ENCODE assay signal across 9 mouse cellular contexts in genomic region chr19:6529265-6529985, GRCm38 (mm10). TPM values are rescaled to one million over a fixed set of nuclear protein-coding genes. Genes with fewer than 3 reads are reported as not detected.
DNase-seq lines count a peak whose midpoint lies in the region; ATAC-seq and TF ChIP-seq lines count a peak whose summit lies in the region.
"Had no signal": no experiment of that assay in that cellular context is flagged by ENCODE, and none has a peak within 500 bp of the region (broad histone marks: within the 10 kb centered on the region; RNA-seq: fewer than 3 reads in every experiment).

No protein-coding gene starts in this region.

- H3K36me3 ChIP-seq in MEL (ENCODE audit: control insufficient read depth in 1 of 2, insufficient read depth in 2 of 2, low read length in 2 of 2): no peaks in the 10 kb centered on the region
- no peaks in the 10 kb centered on the region for H3K36me3 ChIP-seq in heart, postnatal 0 days (replicated peaks; ENCODE audit: control insufficient read depth, insufficient read depth, low read length)
- H3K36me3 ChIP-seq in liver, adult 2 months (ENCODE audit: control insufficient read depth, insufficient read depth, low read length): no peaks in the 10 kb centered on the region

- TF ChIP-seq EP300 in MEL (IDR thresholded peaks at IDR 0.05; ENCODE audit: low read depth in 1 of 2, low read length in 2 of 2): no peak
- no peak for TF ChIP-seq EP300 in heart, postnatal 0 days (IDR thresholded peaks at IDR 0.05; ENCODE audit: low read depth)

- no peaks in the 10 kb centered on the region for H3K9me3 ChIP-seq in MEL (replicated peaks; ENCODE audit: insufficient read depth, low read length)
- no peaks in the 10 kb centered on the region for H3K9me3 ChIP-seq in heart, postnatal 0 days (replicated peaks; ENCODE audit: control insufficient read depth, low read length)

- no peak overlapping the region for H3K9ac ChIP-seq in MEL (ENCODE audit: control insufficient read depth, low read depth, low read length, poor library complexity, severe bottlenecking)
- H3K9ac ChIP-seq in heart, postnatal 0 days (replicated peaks; ENCODE audit: low read depth, low read length): no peak overlapping the region
- H3K9ac ChIP-seq in liver, adult 2 months (ENCODE audit: low read depth, low read length): no peak overlapping the region

- DNase-seq in 3T3-L1 (ENCODE audit: low read depth, low spot score) (peak; percentile 51), MEL (ENCODE audit: low read depth, low spot score) (peak; percentile 14)
- DNase-seq in heart, postnatal 0 days (ENCODE audit: low spot score): peak; percentile 42
- peak; percentile 43 for DNase-seq in liver, adult 2 months (ENCODE audit: extremely low read depth, low read depth, low spot score)
- peak; percentile 18 for DNase-seq in skeletal muscle tissue, adult 2 months (ENCODE audit: low read depth, low spot score)
- DNase-seq in cerebellum, postnatal 14 days: no peak
- no peak for DNase-seq in ovary, postnatal 10 days (ENCODE audit: low spot score)
- no peak for DNase-seq in adrenal gland, postnatal 4 days (ENCODE audit: low spot score in 2 of 2)

- no peak overlapping the region for H3K4me3 ChIP-seq in MEL (ENCODE audit: control insufficient read depth in 1 of 2, insufficient read depth in 1 of 2, low read depth in 2 of 2, low read length in 2 of 2)
- no peak overlapping the region for H3K4me3 ChIP-seq in heart, postnatal 0 days (ENCODE audit: low read depth, low read length)
- H3K4me3 ChIP-seq in liver, adult 2 months (ENCODE audit: insufficient read depth, low read depth, low read length): no peak overlapping the region

- no peak for TF ChIP-seq RAD21 in MEL (IDR thresholded peaks at IDR 0.05; ENCODE audit: low read depth, low read length)

- no peaks in the 10 kb centered on the region for H3K27me3 ChIP-seq in MEL (ENCODE audit: control insufficient read depth in 1 of 2, insufficient read depth in 2 of 2, low read length in 2 of 2)
- peaks cover 55% of the 10 kb centered on the region for H3K27me3 ChIP-seq in heart, postnatal 0 days (ENCODE audit: control insufficient read depth, insufficient read depth, low read length)
- H3K27me3 ChIP-seq in liver, adult 2 months (ENCODE audit: control insufficient read depth, insufficient read depth, low read length): peaks cover 10% of the 10 kb centered on the region

- H3K79me2 ChIP-seq in MEL (ENCODE audit: control insufficient read depth, insufficient read depth, low read length, poor library complexity): no peaks in the 10 kb centered on the region
- no peaks in the 10 kb centered on the region for H3K79me2 ChIP-seq in liver, adult 2 months (ENCODE audit: control insufficient read depth, insufficient read depth, low read length)

- 68% methylated on average over 14 of the region's 14 CpGs for WGBS in heart, postnatal 0 days
- WGBS in liver, adult 2 months: 79% methylated on average over 14 of the region's 14 CpGs

- H3K4me2 ChIP-seq in heart, postnatal 0 days (ENCODE audit: low read depth, low read length): no peak overlapping the region

- no peak for ATAC-seq in heart, postnatal 0 days (ENCODE audit: insufficient read depth, low read depth)

- TF ChIP-seq POLR2A in MEL (IDR thresholded peaks at IDR 0.05; ENCODE audit: control insufficient read depth in 1 of 2, insufficient read depth in 1 of 2, low read depth in 1 of 2, low read length in 2 of 2, poor library complexity in 1 of 2): no peak
- no peak for TF ChIP-seq POLR2A in liver, adult 2 months (IDR thresholded peaks at IDR 0.05; ENCODE audit: extremely low read depth, insufficient read depth, low read length)

- TF ChIP-seq CTCF in MEL (IDR thresholded peaks at IDR 0.05 in 2 of 3, conservative IDR thresholded peaks at IDR 0.05 in 1 of 3; ENCODE audit: control insufficient read depth in 1 of 3, insufficient read depth in 1 of 3, low read depth in 2 of 3, low read length in 3 of 3, poor library complexity in 1 of 3, severe bottlenecking in 1 of 3): no peak
- TF ChIP-seq CTCF in heart, postnatal 0 days (IDR thresholded peaks at IDR 0.05; ENCODE audit: low read depth): no peak
- no peak for TF ChIP-seq CTCF in liver, adult 2 months (IDR thresholded peaks at IDR 0.05; ENCODE audit: low read depth, low read length)

- H3K4me1 ChIP-seq in MEL (ENCODE audit: control insufficient read depth in 1 of 2, insufficient read depth in 2 of 2, low read length in 2 of 2): no peaks in the 10 kb centered on the region
- H3K4me1 ChIP-seq in heart, postnatal 0 days (ENCODE audit: control insufficient read depth, insufficient read depth): peaks cover 5% of the 10 kb centered on the region; the same call in 1 of the 2 replicates
- H3K4me1 ChIP-seq in liver, adult 2 months (ENCODE audit: control insufficient read depth, insufficient read depth, low read length): no peaks in the 10 kb centered on the region

- no peak overlapping the region for H3K27ac ChIP-seq in MEL (ENCODE audit: control insufficient read depth, low read depth, low read length)
- no peak overlapping the region for H3K27ac ChIP-seq in heart, postnatal 0 days (ENCODE audit: low read depth)
- H3K27ac ChIP-seq in liver, adult 2 months (replicated peaks; ENCODE audit: insufficient read depth, low read depth, low read length): no peak overlapping the region

TF ChIP-seq in MEL, 35 proteins besides CTCF, POLR2A, EP300 and RAD21:
- TF ChIP-seq ELF1 (IDR thresholded peaks at IDR 0.05; ENCODE audit: low read depth, low read length) (no peak), KAT2A (conservative IDR thresholded peaks at IDR 0.05; ENCODE audit: low read depth, low read length) (peak; percentile 28; the same call in 1 of the 2 replicates), BHLHE40 (IDR thresholded peaks at IDR 0.05; ENCODE audit: borderline replicate concordance, low read depth, low read length) (no peak), MEF2A (IDR thresholded peaks at IDR 0.05; ENCODE audit: extremely low read depth, insufficient replicate concordance, low read depth, low read length, poor library complexity, severe bottlenecking) (no peak), HCFC1 (IDR thresholded peaks at IDR 0.05; ENCODE audit: low read depth, low read length) (peak; percentile 80)

RNA-seq across cellular contexts. Expression of gene Slc22a12, which starts 13.4 kb away (rescaled TPM):
- not detected in 2 replicates for total RNA-seq in MEL (2012; rRNA removed)
- polyA plus RNA-seq in MEL (2012; ENCODE audit: insufficient read depth in 1 of 2, insufficient read length in 2 of 2, low read depth in 1 of 2, low replicate concordance in 2 of 2, missing spikeins in 1 of 2): not detected
- not detected in 2 replicates for total RNA-seq in heart, postnatal 0 days (2014; rRNA removed; ENCODE audit: low replicate concordance)
- not detected in 2 replicates for polyA plus RNA-seq in heart, postnatal 0 days (2015; fragmentation: Nextera tagmentation; extraction: Ambion mirVana)
- 0.34 TPM in 1 of 2 replicates, not detected in the other for total RNA-seq in liver, adult 2 months (2014; rRNA removed)
- polyA plus RNA-seq in liver, adult 2 months (2012; rRNA removed): not detected in 2 replicates
- 10 to 100 TPM in 1 of 2 experiments, under 1 TPM in 1; 0.37 to 10.1 TPM for total RNA-seq in adrenal gland, postnatal 4 days (2021)
- polyA plus RNA-seq: liver, embryonic 16.5 days had no signal

Comparison
In these comparisons a context has a peak if more than half of its experiments do, and no peak if none do; other contexts are left out.
1. DNase-seq: peak in 3T3-L1 (single experiment), MEL (single experiment), heart, postnatal 0 days (single experiment), liver, adult 2 months (single experiment) and skeletal muscle tissue, adult 2 months (single experiment); none in cerebellum, postnatal 14 days (0 of 2), ovary, postnatal 10 days (single experiment) and adrenal gland, postnatal 4 days (0 of 2).